Mouse (Mus musculus) testis, postnatal 10 days (tissue): ENCODE measurements around the gene Gpr107.

Experiments
- DNase-seq: peaks from one replicate; pipeline ENCODE4 v3.0.0; 2021; ENCODE audit warnings: low spot score

Gene Gpr107

GRCm38 (mm10) chr2:31127219-31127618, 24.9 kb upstream of the Gpr107 start:
- DNase-seq = no peak

- DNase-seq = no peak
These were observed 24.2 kb upstream of the Gpr107 start for GRCm38 (mm10) chr2:31127899-31128298.

- no peak for DNase-seq
These were observed 22.2 kb upstream of the Gpr107 start for GRCm38 (mm10) chr2:31129742-31130518.

- DNase-seq = no peak
These were observed 21.3 kb upstream of the Gpr107 start for GRCm38 (mm10) chr2:31130815-31131299.

- DNase-seq = no peak
These were observed 19.4 kb upstream of the Gpr107 start for GRCm38 (mm10) chr2:31132682-31133081.

- DNase-seq = no peak
These were observed 18.1 kb upstream of the Gpr107 start for GRCm38 (mm10) chr2:31133981-31134380.

GRCm38 (mm10) chr2:31135512-31135931, 16.6 kb upstream of the Gpr107 start:
- no peak for DNase-seq

- no peak for DNase-seq
These were observed 15.8 kb upstream of the Gpr107 start for GRCm38 (mm10) chr2:31136338-31136737.

GRCm38 (mm10) chr2:31137018-31137590, 15.0 kb upstream of the Gpr107 start:
- no peak for DNase-seq

- no peak for DNase-seq
These were observed 12.9 kb upstream of the Gpr107 start for GRCm38 (mm10) chr2:31139174-31139632.

GRCm38 (mm10) chr2:31139991-31140771, 11.9 kb upstream of the Gpr107 start:
- DNase-seq = no peak

GRCm38 (mm10) chr2:31140772-31141073, 11.4 kb upstream of the Gpr107 start:
- DNase-seq = no peak

GRCm38 (mm10) chr2:31141074-31141866, 10.8 kb upstream of the Gpr107 start:
- peak; percentile 64 for DNase-seq

GRCm38 (mm10) chr2:31141867-31142454, 10.2 kb upstream of the Gpr107 start, which contains the start of gene Fnbp1:
Fnbp1 (minus strand) TSS chr2:31142008.
- peak; percentile 89 for DNase-seq

- DNase-seq = no peak
These were observed 9.6 kb upstream of the Gpr107 start for GRCm38 (mm10) chr2:31142505-31142904.

GRCm38 (mm10) chr2:31143326-31143725, 8.8 kb upstream of the Gpr107 start:
- no peak for DNase-seq

- DNase-seq = no peak
These were observed 8.1 kb upstream of the Gpr107 start for GRCm38 (mm10) chr2:31143768-31144695.

- DNase-seq = no peak
These were observed 7.2 kb upstream of the Gpr107 start for GRCm38 (mm10) chr2:31144901-31145300.

- no peak for DNase-seq
These were observed 5.1 kb upstream of the Gpr107 start for GRCm38 (mm10) chr2:31147054-31147453.

- no peak for DNase-seq
These were observed 1.4 kb upstream of the Gpr107 start for GRCm38 (mm10) chr2:31150762-31151161.
